39 mouse cellular contexts compared by ENCODE assay signal in the genomic region with DNA sequence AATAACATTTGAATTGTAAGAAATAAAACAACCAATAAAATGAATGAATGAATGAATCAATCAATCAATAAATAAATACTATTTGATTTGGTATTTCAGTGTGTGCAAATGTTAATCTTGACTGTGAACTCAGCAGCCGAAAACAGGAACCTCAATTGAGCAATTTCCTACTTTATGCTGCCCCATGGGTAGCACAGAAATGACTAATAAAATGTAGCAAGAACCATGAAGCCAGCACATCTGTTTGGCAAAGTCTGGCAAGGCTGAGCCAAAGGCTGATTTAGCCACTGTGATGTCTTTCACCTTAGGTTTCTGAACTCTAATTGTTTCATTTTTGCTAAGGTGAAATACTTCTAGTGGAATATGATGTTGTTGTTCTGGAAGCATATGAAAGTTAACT. TPM values are rescaled to one million over a fixed set of nuclear protein-coding genes. Genes with fewer than 3 reads are reported as not detected.
DNase-seq lines count a peak whose midpoint lies in the region; ATAC-seq lines count a peak whose summit lies in the region.
"Had no signal": no experiment of that assay in that cellular context is flagged by ENCODE, and none has a peak within 500 bp of the region (broad histone marks: within the 10 kb centered on the region; RNA-seq: fewer than 3 reads in every experiment).

No protein-coding gene starts in this region.

- peak; percentile 5 for DNase-seq in lung, postnatal 36 days
- DNase-seq in lung, postnatal 14 days: no peak
- DNase-seq in cerebellum, adult 11 months: no peak
- DNase-seq: adrenal gland, adult 8-10 months; cerebellum, adult 11-12 months; cerebellum, adult 9-11 months; forebrain, postnatal 0 days; heart, postnatal 14 days; kidney, adult 2 months; kidney, postnatal 4 days; lung, postnatal 10 days; thymus, postnatal 4 days had no signal

- H3K27me3 ChIP-seq in forebrain, embryonic 15.5 days: no peaks in the 10 kb centered on the region
- H3K27me3 ChIP-seq: intestine, embryonic 15.5 days; limb, embryonic 15.5 days; midbrain, embryonic 15.5 days had no signal

- H3K27ac ChIP-seq in forebrain, embryonic 15.5 days (replicated peaks): no peak overlapping the region
- H3K27ac ChIP-seq: intestine, embryonic 15.5 days; limb, embryonic 10.5 days; limb, embryonic 15.5 days; midbrain, embryonic 10.5 days; midbrain, embryonic 15.5 days had no signal

- WGBS in forebrain, embryonic 15.5 days: 76% methylated on average over 1 of the region's 1 CpGs

- H3K9ac ChIP-seq in forebrain, embryonic 15.5 days (replicated peaks): no peak overlapping the region
- H3K9ac ChIP-seq: forebrain, postnatal 0 days; intestine, embryonic 15.5 days; limb, embryonic 15.5 days; midbrain, embryonic 15.5 days had no signal

- no peaks in the 10 kb centered on the region for H3K4me1 ChIP-seq in forebrain, embryonic 15.5 days
- H3K4me1 ChIP-seq: intestine, embryonic 15.5 days; limb, embryonic 10.5 days; limb, embryonic 15.5 days; midbrain, embryonic 10.5 days; midbrain, embryonic 15.5 days had no signal

- ATAC-seq in granulocyte monocyte progenitor cell, adult 5-6 weeks (replicated peaks; ENCODE audit: poor library complexity, severe bottlenecking): peak; percentile 99
- peak; percentile 90 for ATAC-seq in monocyte, adult 5-6 weeks (replicated peaks; ENCODE audit: insufficient number of reproducible peaks, low FRiP score, low TSS enrichment, poor library complexity, severe bottlenecking)
- no peak for ATAC-seq in forebrain, embryonic 15.5 days (replicated peaks)
- ATAC-seq: forebrain, postnatal 0 days; hindbrain, embryonic 16.5 days; intestine, embryonic 15.5 days; midbrain, embryonic 15.5 days had no signal

- no peaks in the 10 kb centered on the region for H3K36me3 ChIP-seq in forebrain, embryonic 15.5 days
- H3K36me3 ChIP-seq: G1E; intestine, embryonic 15.5 days; limb, embryonic 10.5 days; limb, embryonic 15.5 days; midbrain, embryonic 10.5 days; midbrain, embryonic 15.5 days had no signal

- H3K4me2 ChIP-seq in forebrain, embryonic 15.5 days (replicated peaks): no peak overlapping the region
- H3K4me2 ChIP-seq: intestine, embryonic 15.5 days; limb, embryonic 15.5 days; midbrain, embryonic 15.5 days had no signal

- no peak overlapping the region for H3K4me3 ChIP-seq in forebrain, embryonic 15.5 days
- H3K4me3 ChIP-seq: erythroblast, embryonic 14.5 days; intestine, embryonic 15.5 days; limb, embryonic 10.5 days; limb, embryonic 15.5 days; midbrain, embryonic 10.5 days; midbrain, embryonic 15.5 days had no signal

- no peaks in the 10 kb centered on the region for H3K9me3 ChIP-seq in forebrain, embryonic 15.5 days
- H3K9me3 ChIP-seq: G1E; intestine, embryonic 15.5 days; limb, embryonic 10.5 days; limb, embryonic 15.5 days; midbrain, embryonic 10.5 days; midbrain, embryonic 15.5 days had no signal

RNA-seq across cellular contexts. Expression of a gene that starts 1.6 kb away (rescaled TPM):
- not detected in 2 replicates for total RNA-seq in granulocyte monocyte progenitor cell, adult 5-6 weeks (2014; fragmentation: Nextera tagmentation)
- not detected in 2 replicates for total RNA-seq in granulocyte monocyte progenitor cell, adult 5-6 weeks (2017)
- total RNA-seq in monocyte, adult 5-6 weeks (2017): 94.4 to 152 TPM (median 133 TPM) in 3 replicates
- not detected in 2 replicates for polyA plus RNA-seq in forebrain, embryonic 15.5 days (2015; fragmentation: Nextera tagmentation; extraction: Ambion mirVana)
- total RNA-seq: adrenal gland, postnatal 4 days; forebrain, postnatal 0 days; G1E; gastrocnemius, adult 8-10 months; gastrocnemius, postnatal 4 days; heart, postnatal 14 days; layer of hippocampus, adult 8-10 months; layer of hippocampus, postnatal 25 days had no signal
- polyA plus RNA-seq: cortical plate, adult 2 months; embryonic facial prominence, embryonic 14.5 days; erythroblast, embryonic 14.5 days; forebrain, embryonic 11.5 days; forebrain, postnatal 0 days; G1E; heart, embryonic 14.5 days; hindbrain, embryonic 11.5 days; hindbrain, embryonic 16.5 days; intestine, embryonic 15.5 days; kidney, embryonic 16.5 days; limb, embryonic 10.5 days; limb, embryonic 15.5 days; liver, embryonic 16.5 days; midbrain, embryonic 10.5 days; midbrain, embryonic 15.5 days; neural tube, embryonic 11.5 days; small intestine, adult 2 months; stomach, embryonic 14.5 days; thymus, postnatal 0 days had no signal

Comparison
In these comparisons a context has a peak if more than half of its experiments do, and no peak if none do; other contexts are left out.
1. RNA of a gene that starts 1.6 kb away (total RNA-seq): 94.4 to 152 TPM in monocyte, adult 5-6 weeks; not detected in granulocyte monocyte progenitor cell, adult 5-6 weeks; every median in the first group is over 10 times any median in the second.